Mouse (Mus musculus): Measurements from ENCODE around the gene Bud23. TPM values are rescaled to one million over a fixed set of nuclear protein-coding genes. Genes with fewer than 3 reads are reported as not detected.

Bud23 gene
- polyA plus RNA-seq, 1 experiment: 125 TPM

GRCm38 (mm10) chr5:135073349-135074150, 8.8 kb upstream of the Bud23 start:
- no peak for DNase-seq
- Histone ChIP-seq H3K4me1 (replicated peaks; ENCODE audit: control insufficient read depth, insufficient read depth, low read length) (peaks cover 8% of the 10 kb centered on the region), H3K27me3 (ENCODE audit: control insufficient read depth, insufficient read depth, low read length) (no peaks in the 10 kb centered on the region; the same call in 1 of the 2 replicates), H3K4me3 (ENCODE audit: control insufficient read depth, insufficient read depth, low read length) (no peak overlapping the region), H3K27ac (ENCODE audit: control insufficient read depth, insufficient read depth, low read length) (no peak overlapping the region), H3K36me3 (ENCODE audit: control insufficient read depth, insufficient read depth, low read length) (no peaks in the 10 kb centered on the region)
- WGBS: 82% methylated on average over 26 of the region's 26 CpGs
- TF ChIP-seq CTCF (IDR thresholded peaks at IDR 0.05; ENCODE audit: borderline replicate concordance, control insufficient read depth, extremely low read depth, insufficient read depth, low read length, poor library complexity) (no peak), POLR2A (IDR thresholded peaks at IDR 0.05; ENCODE audit: control insufficient read depth, extremely low read depth, insufficient read depth, low read length, poor library complexity) (no peak)

DNA sequence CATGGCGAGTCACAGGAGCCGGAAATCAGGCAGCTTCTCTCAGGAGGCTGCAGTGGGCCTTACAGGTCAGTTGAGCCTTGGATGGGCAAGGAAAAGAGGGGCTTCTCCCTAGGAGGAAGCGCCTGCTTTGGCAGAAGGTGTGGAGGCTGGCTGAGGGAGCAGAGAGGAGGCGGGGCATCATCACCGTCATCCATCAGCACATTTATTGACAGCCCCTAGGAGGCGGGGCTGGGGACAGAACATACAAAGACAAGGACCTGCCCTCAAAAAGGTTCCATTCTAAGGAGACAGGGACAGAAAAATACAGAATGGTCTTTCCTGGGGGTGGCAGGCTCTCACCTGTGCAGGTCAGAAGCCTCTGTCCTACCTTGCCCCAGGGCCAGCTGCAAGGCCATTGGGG, 8.0 kb upstream of the Bud23 start:
- TF ChIP-seq POLR2A (IDR thresholded peaks at IDR 0.05; ENCODE audit: control insufficient read depth, extremely low read depth, insufficient read depth, low read length, poor library complexity) (no peak), CTCF (IDR thresholded peaks at IDR 0.05; ENCODE audit: borderline replicate concordance, control insufficient read depth, extremely low read depth, insufficient read depth, low read length, poor library complexity) (no peak)
- Histone ChIP-seq H3K27me3 (ENCODE audit: control insufficient read depth, insufficient read depth, low read length) (no peaks in the 10 kb centered on the region; the same call in 1 of the 2 replicates), H3K4me1 (replicated peaks; ENCODE audit: control insufficient read depth, insufficient read depth, low read length) (peaks cover 3% of the 10 kb centered on the region), H3K27ac (ENCODE audit: control insufficient read depth, insufficient read depth, low read length) (no peak overlapping the region), H3K36me3 (ENCODE audit: control insufficient read depth, insufficient read depth, low read length) (no peaks in the 10 kb centered on the region), H3K4me3 (ENCODE audit: control insufficient read depth, insufficient read depth, low read length) (no peak overlapping the region)
- no peak for DNase-seq
- WGBS: 93% methylated on average over 6 of the region's 6 CpGs

DNA sequence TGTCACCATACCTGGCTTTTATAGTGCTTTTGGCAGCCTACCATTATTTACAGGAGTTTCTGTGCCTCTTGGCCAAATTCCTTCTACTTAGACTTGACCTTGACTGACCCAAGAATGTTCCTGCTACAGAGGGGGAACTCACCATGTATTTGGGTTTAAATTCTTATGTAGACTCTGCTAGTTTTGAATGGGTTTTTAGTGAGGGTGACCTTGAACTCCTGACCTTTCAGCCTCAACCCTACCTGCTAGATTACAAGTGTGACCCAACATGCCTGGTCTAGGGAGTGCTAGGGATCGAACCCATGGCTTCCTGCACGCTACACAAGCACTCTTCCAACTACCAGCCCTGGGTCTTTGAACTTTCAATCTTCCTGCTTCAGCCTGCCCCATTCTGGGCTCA, 7.3 kb upstream of the Bud23 start:
- DNase-seq: no peak
- no peak for TF ChIP-seq POLR2A (IDR thresholded peaks at IDR 0.05; ENCODE audit: control insufficient read depth, extremely low read depth, insufficient read depth, low read length, poor library complexity)
- no peak for TF ChIP-seq CTCF (IDR thresholded peaks at IDR 0.05; ENCODE audit: borderline replicate concordance, control insufficient read depth, extremely low read depth, insufficient read depth, low read length, poor library complexity)
- WGBS: 85% methylated on average over 2 of the region's 2 CpGs
- Histone ChIP-seq H3K27ac (ENCODE audit: control insufficient read depth, insufficient read depth, low read length) (no peak overlapping the region), H3K4me3 (ENCODE audit: control insufficient read depth, insufficient read depth, low read length) (no peak overlapping the region), H3K4me1 (replicated peaks; ENCODE audit: control insufficient read depth, insufficient read depth, low read length) (no peaks in the 10 kb centered on the region), H3K36me3 (ENCODE audit: control insufficient read depth, insufficient read depth, low read length) (no peaks in the 10 kb centered on the region), H3K27me3 (ENCODE audit: control insufficient read depth, insufficient read depth, low read length) (no peaks in the 10 kb centered on the region)

DNA sequence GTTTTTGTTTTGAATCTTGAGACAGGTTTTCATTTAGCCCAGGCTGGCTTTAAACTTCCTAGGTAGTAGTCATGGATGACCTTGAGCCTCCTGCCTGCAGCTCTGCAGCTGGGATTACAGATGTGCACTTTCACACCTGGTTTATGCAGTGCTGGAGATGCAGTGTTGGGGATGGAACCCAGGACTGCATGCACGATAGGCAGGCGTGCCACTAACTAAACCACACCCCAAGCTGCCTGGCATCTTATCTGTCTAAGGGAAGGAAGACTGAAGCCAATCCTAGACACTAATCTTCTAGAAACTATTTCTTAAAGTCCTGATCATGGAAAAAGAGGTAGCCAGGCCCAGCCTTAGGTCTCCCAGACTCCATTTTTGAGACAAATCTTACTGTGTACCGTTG, 5.7 kb upstream of the Bud23 start:
- Histone ChIP-seq H3K27ac (ENCODE audit: control insufficient read depth, insufficient read depth, low read length) (no peak overlapping the region), H3K36me3 (ENCODE audit: control insufficient read depth, insufficient read depth, low read length) (no peaks in the 10 kb centered on the region), H3K27me3 (ENCODE audit: control insufficient read depth, insufficient read depth, low read length) (no peaks in the 10 kb centered on the region), H3K4me3 (ENCODE audit: control insufficient read depth, insufficient read depth, low read length) (no peak overlapping the region), H3K4me1 (replicated peaks; ENCODE audit: control insufficient read depth, insufficient read depth, low read length) (no peaks in the 10 kb centered on the region)
- DNase-seq: no peak
- TF ChIP-seq POLR2A (IDR thresholded peaks at IDR 0.05; ENCODE audit: control insufficient read depth, extremely low read depth, insufficient read depth, low read length, poor library complexity) (no peak), CTCF (IDR thresholded peaks at IDR 0.05; ENCODE audit: borderline replicate concordance, control insufficient read depth, extremely low read depth, insufficient read depth, low read length, poor library complexity) (no peak)
- WGBS: 86% methylated on average over 3 of the region's 3 CpGs

DNA sequence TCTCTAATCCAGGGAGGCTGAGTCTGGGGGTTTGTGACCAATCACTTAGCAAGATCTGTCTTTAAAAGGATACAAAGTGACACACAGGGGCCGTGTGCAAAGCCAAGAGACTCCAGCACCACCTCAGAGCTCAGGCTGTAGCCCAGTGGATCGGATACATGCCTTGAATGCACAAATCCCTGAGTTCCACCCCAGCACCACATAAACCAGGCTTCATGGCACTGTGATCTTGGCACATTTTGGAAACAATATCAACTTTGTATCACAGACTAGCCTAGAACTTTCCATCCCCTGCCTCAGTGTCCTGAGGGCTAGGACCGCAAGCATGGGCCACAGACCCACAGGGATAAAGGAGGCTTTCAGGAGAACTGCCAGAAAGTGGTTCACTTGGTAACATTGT, 1.2 kb upstream of the Bud23 start:
- Histone ChIP-seq H3K4me1 (replicated peaks; ENCODE audit: control insufficient read depth, insufficient read depth, low read length) (peaks cover 9% of the 10 kb centered on the region; the same call in 1 of the 2 replicates), H3K27ac (ENCODE audit: control insufficient read depth, insufficient read depth, low read length) (no peak overlapping the region), H3K27me3 (ENCODE audit: control insufficient read depth, insufficient read depth, low read length) (no peaks in the 10 kb centered on the region), H3K36me3 (ENCODE audit: control insufficient read depth, insufficient read depth, low read length) (no peaks in the 10 kb centered on the region), H3K4me3 (ENCODE audit: control insufficient read depth, insufficient read depth, low read length) (no peak overlapping the region)
- TF ChIP-seq CTCF (IDR thresholded peaks at IDR 0.05; ENCODE audit: borderline replicate concordance, control insufficient read depth, extremely low read depth, insufficient read depth, low read length, poor library complexity) (no peak), POLR2A (IDR thresholded peaks at IDR 0.05; ENCODE audit: control insufficient read depth, extremely low read depth, insufficient read depth, low read length, poor library complexity) (no peak)
- DNase-seq: no peak
- 96% methylated on average over 3 of the region's 3 CpGs for WGBS

DNA sequence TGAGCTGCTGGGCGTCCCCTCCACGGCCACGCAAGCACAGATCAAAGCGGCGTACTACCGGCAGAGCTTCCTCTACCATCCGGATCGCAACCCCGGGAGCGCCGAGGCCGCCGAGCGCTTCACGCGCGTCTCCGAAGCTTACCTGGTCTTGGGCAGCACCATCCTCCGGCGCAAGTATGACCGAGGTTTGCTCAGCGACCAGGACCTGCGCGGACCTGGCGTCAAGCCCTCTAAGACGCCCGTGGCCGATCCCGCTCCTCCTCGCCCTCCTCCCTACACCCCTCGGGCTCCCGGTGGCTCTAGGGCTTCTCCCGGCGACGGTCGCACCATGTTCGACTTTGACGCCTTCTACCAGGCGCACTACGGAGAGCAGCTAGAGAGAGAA, 385 bp downstream of the Bud23 start:
- WGBS: under 1% methylated on average over 39 of the region's 40 CpGs
- peaks cover 5% of the 10 kb centered on the region; the same call in 1 of the 2 replicates for H3K36me3 ChIP-seq (ENCODE audit: control insufficient read depth, insufficient read depth, low read length)
- H3K27me3 ChIP-seq (ENCODE audit: control insufficient read depth, insufficient read depth, low read length): no peaks in the 10 kb centered on the region

More for the DNA sequence above, 385 bp downstream of the Bud23 start:
- Histone ChIP-seq H3K4me1 (replicated peaks; ENCODE audit: control insufficient read depth, insufficient read depth, low read length) (peaks cover 9% of the 10 kb centered on the region; the same call in 1 of the 2 replicates), H3K4me3 (ENCODE audit: control insufficient read depth, insufficient read depth, low read length) (peak overlapping the region; percentile 81), H3K27ac (ENCODE audit: control insufficient read depth, insufficient read depth, low read length) (no peak overlapping the region)
- no peak for DNase-seq
- TF ChIP-seq POLR2A (IDR thresholded peaks at IDR 0.05; ENCODE audit: control insufficient read depth, extremely low read depth, insufficient read depth, low read length, poor library complexity) (no peak), CTCF (IDR thresholded peaks at IDR 0.05; ENCODE audit: borderline replicate concordance, control insufficient read depth, extremely low read depth, insufficient read depth, low read length, poor library complexity) (no peak)
